Mouse (Mus musculus) forebrain, embryonic 11.5 days (tissue): ENCODE measurements around the gene Fam160a2. TPM values are rescaled to one million over a fixed set of nuclear protein-coding genes. Genes with fewer than 3 reads are reported as not detected.

ENCODE experiments used
- ATAC-seq: fragments of 200-750 bp; cut with Nextera tagmentation; replicated peaks from 2 replicates; pipeline ENCODE4 v1.8.0; 2017; ENCODE audit warnings: moderate TSS enrichment; ENCODE audit not compliant: low FRiP score
- DNase-seq: peaks from one replicate; pipeline ENCODE4 v3.0.0-alpha.2; 2017; ENCODE audit warnings: low spot score
- H3K27ac ChIP-seq: fragments of 300-500 bp; sonication (generic); 2 replicates; pipeline ENCODE4 v1.5.1; 2014; ENCODE audit warnings: low read depth, low read length
- H3K27me3 ChIP-seq: fragments of 300-500 bp; sonication (generic); 2 replicates; pipeline ENCODE4 v1.6.1; 2014; ENCODE audit warnings: mild to moderate bottlenecking, low read length, mixed read lengths; ENCODE audit not compliant: control insufficient read depth, insufficient read depth
- H3K36me3 ChIP-seq: fragments of 300-500 bp; sonication (generic); 2 replicates; pipeline ENCODE4 v1.6.1; 2014; ENCODE audit warnings: mild to moderate bottlenecking, low read length, moderate library complexity, mixed read lengths; ENCODE audit not compliant: control insufficient read depth, insufficient read depth
- H3K4me1 ChIP-seq: fragments of 300-500 bp; sonication (generic); replicated peaks from 2 replicates; pipeline ENCODE4 v1.6.1; 2014; ENCODE audit warnings: low read length, mixed read lengths; ENCODE audit not compliant: control insufficient read depth, insufficient read depth
- H3K4me2 ChIP-seq: fragments of 300-500 bp; sonication (generic); 2 replicates; pipeline ENCODE4 v1.6.1; 2014; ENCODE audit warnings: low read depth, mild to moderate bottlenecking, low read length, moderate library complexity, mixed read lengths; ENCODE audit not compliant: severe bottlenecking
- H3K4me3 ChIP-seq: fragments of 300-500 bp; sonication (generic); 2 replicates; pipeline ENCODE4 v1.5.1; 2014; ENCODE audit warnings: low read depth, low read length
- H3K9ac ChIP-seq: fragments of 300-500 bp; sonication (generic); 2 replicates; pipeline ENCODE4 v1.6.1; 2014; ENCODE audit warnings: low read length
- H3K9me3 ChIP-seq: fragments of 300-500 bp; sonication (generic); 2 replicates; pipeline ENCODE4 v1.6.1; 2016; ENCODE audit warnings: low read length, mixed read lengths; ENCODE audit not compliant: control insufficient read depth
- WGBS: fragments of 180-500 bp; shearing (Covaris S2); extraction: QIAGEN DNeasy Blood & Tissue Kit; methylation state at CpG from one replicate; pipeline ENCODE4 v1.1.7; 2014; 5-methylcytosine and 5-hydroxymethylcytosine counted together
- polyA plus RNA-seq: library from polyadenylated mRNA; unstranded; fragments of >200 nt; fragmentation: Nextera tagmentation; extraction: Ambion mirVana; gene quantifications from 2 replicates; pipeline ENCODE4 v1.2.1, GENCODE M21; 2014

The Fam160a2 gene
- polyA plus RNA-seq = 45.0 and 47.4 TPM in 2 replicates

GRCm38 (mm10) chr7:105399935-105400624, at the start of gene Fam160a2:
Gene Fam160a2, minus strand, starts transcription at chr7:105400054.
- Histone ChIP-seq H3K4me2 (peak within 1 kb of the TSS; percentile 67), H3K9me3 (no peaks in the 10 kb centered on the region), H3K27ac (peak within 1 kb of the TSS; percentile 72), H3K4me1 (0 out of 2 replicates have a peak, but pooled peaks cover 1% of the 10 kb centered on the region), H3K27me3 (no peaks in the 10 kb centered on the region), H3K4me3 (peak within 1 kb of the TSS; percentile 81), H3K9ac (peak within 1 kb of the TSS; percentile 83), H3K36me3 (no peaks in the 10 kb centered on the region)
- ATAC-seq (peak; percentile 99), DNase-seq (peak; percentile 99)
- under 1% methylated on average over 55 of the region's 55 CpGs for WGBS

- WGBS = 75% methylated on average over 3 of the region's 3 CpGs
- Histone ChIP-seq H3K36me3 (no peaks in the 10 kb centered on the region), H3K4me1 (no peaks in the 10 kb centered on the region), H3K4me2 (no peak overlapping the region), H3K27me3 (no peaks in the 10 kb centered on the region), H3K9ac (no peak overlapping the region), H3K9me3 (no peaks in the 10 kb centered on the region), H3K4me3 (no peak overlapping the region), H3K27ac (no peak overlapping the region)
- DNase-seq (no peak), ATAC-seq (no peak)
Observed at GRCm38 (mm10) chr7:105445076-105445475, 45.2 kb upstream of the Fam160a2 start.

GRCm38 (mm10) chr7:105441426-105441825, 41.6 kb upstream of the Fam160a2 start:
- Histone ChIP-seq H3K9me3 (no peaks in the 10 kb centered on the region), H3K4me3 (no peak overlapping the region), H3K4me2 (no peak overlapping the region), H3K27me3 (no peaks in the 10 kb centered on the region), H3K27ac (no peak overlapping the region), H3K9ac (no peak overlapping the region), H3K36me3 (no peaks in the 10 kb centered on the region), H3K4me1 (no peaks in the 10 kb centered on the region)
- no peak for ATAC-seq
- DNase-seq = no peak
- 68% methylated on average over 4 of the region's 4 CpGs for WGBS

- Histone ChIP-seq H3K27ac (no peak overlapping the region), H3K4me2 (no peak overlapping the region), H3K27me3 (no peaks in the 10 kb centered on the region), H3K9ac (no peak overlapping the region), H3K9me3 (no peaks in the 10 kb centered on the region), H3K4me3 (no peak overlapping the region), H3K36me3 (no peaks in the 10 kb centered on the region), H3K4me1 (no peaks in the 10 kb centered on the region)
- no peak for ATAC-seq
- WGBS = 89% methylated on average over 7 of the region's 7 CpGs
- no peak for DNase-seq
Observed at GRCm38 (mm10) chr7:105437979-105438772, 38.3 kb upstream of the Fam160a2 start.

- Histone ChIP-seq H3K9me3 (no peaks in the 10 kb centered on the region), H3K4me3 (no peak overlapping the region), H3K36me3 (no peaks in the 10 kb centered on the region), H3K27ac (no peak overlapping the region), H3K4me2 (no peak overlapping the region), H3K4me1 (no peaks in the 10 kb centered on the region), H3K9ac (no peak overlapping the region), H3K27me3 (no peaks in the 10 kb centered on the region)
- 91% methylated on average over 22 of the region's 22 CpGs for WGBS
- ATAC-seq = 0 out of 2 replicates have a peak, but pooled peaks have one; percentile 49
- DNase-seq = no peak
Observed at GRCm38 (mm10) chr7:105434798-105435197, 34.9 kb upstream of the Fam160a2 start.

GRCm38 (mm10) chr7:105433859-105434258, 34.0 kb upstream of the Fam160a2 start:
- Histone ChIP-seq H3K9ac (no peak overlapping the region), H3K27me3 (no peaks in the 10 kb centered on the region), H3K9me3 (no peaks in the 10 kb centered on the region), H3K4me3 (no peak overlapping the region), H3K27ac (no peak overlapping the region), H3K4me1 (no peaks in the 10 kb centered on the region), H3K4me2 (no peak overlapping the region), H3K36me3 (no peaks in the 10 kb centered on the region)
- ATAC-seq = no peak
- WGBS = 83% methylated on average over 17 of the region's 17 CpGs
- no peak for DNase-seq

- H3K36me3 ChIP-seq = no peaks in the 10 kb centered on the region
Observed at GRCm38 (mm10) chr7:105432058-105432457, 32.2 kb upstream of the Fam160a2 start.

GRCm38 (mm10) chr7:105426051-105426450, 26.2 kb upstream of the Fam160a2 start:
- Histone ChIP-seq H3K4me1 (peaks cover 4% of the 10 kb centered on the region; the same call in 1 of the 2 replicates), H3K4me2 (peak overlapping the region; percentile 79), H3K27me3 (peaks cover 11% of the 10 kb centered on the region), H3K27ac (no peak overlapping the region), H3K36me3 (no peaks in the 10 kb centered on the region), H3K9me3 (no peaks in the 10 kb centered on the region), H3K9ac (peak overlapping the region; percentile 55), H3K4me3 (peak overlapping the region; percentile 45)
- DNase-seq (no peak), ATAC-seq (peak; percentile 56)
- 0% methylated on average over 11 of the region's 11 CpGs for WGBS

More at GRCm38 (mm10) chr7:105432058-105432457, 32.2 kb upstream of the Fam160a2 start:
- no peaks in the 10 kb centered on the region; the same call in 1 of the 2 replicates for H3K27me3 ChIP-seq
- no peak overlapping the region for H3K27ac ChIP-seq
- H3K9me3 ChIP-seq = no peaks in the 10 kb centered on the region
- no peak for ATAC-seq
- no peak overlapping the region for H3K4me3 ChIP-seq
- no peaks in the 10 kb centered on the region for H3K4me1 ChIP-seq
- no peak overlapping the region for H3K4me2 ChIP-seq
- no peak overlapping the region for H3K9ac ChIP-seq
- DNase-seq = no peak
- 61% methylated on average over 1 of the region's 1 CpGs for WGBS
